Mouse (Mus musculus) liver, postnatal 0 days (tissue): ENCODE results near the gene Slc22a12.

Experiments used
- CTCF ChIP-seq: sonication (generic); IDR thresholded peaks from 2 replicates; pipeline ENCODE4 v1.5.1; 2016; ENCODE audit warnings: antibody characterized with exemption, low read depth
- EP300 ChIP-seq: IDR thresholded peaks from 2 replicates; pipeline ENCODE4 v1.6.1; 2016; ENCODE audit warnings: antibody characterized with exemption, low read depth, mild to moderate bottlenecking

- no peak for TF ChIP-seq EP300
- no peak for TF ChIP-seq CTCF
Observed at GRCm38 (mm10) chr19:6539592-6539991, 3.2 kb downstream of the Slc22a12 start.
